Mouse (Mus musculus): ENCODE measurements around the gene Slc4a1. TPM values are rescaled to one million over a fixed set of nuclear protein-coding genes. Genes with fewer than 3 reads are reported as not detected.

Slc4a1 gene
- total and polyA plus RNA-seq, 2 experiments from 2014 or later: 0.27 to 1.1 TPM

GRCm38 (mm10) chr11:102367504-102368280, 1.7 kb upstream of the Slc4a1 start:
- Histone ChIP-seq H3K27ac (ENCODE audit: low read depth, low read length) (no peak overlapping the region), H3K27me3 (ENCODE audit: insufficient read depth, low read length) (no peaks in the 10 kb centered on the region), H3K9ac (replicated peaks; ENCODE audit: low read length, poor library complexity, severe bottlenecking) (no peak overlapping the region), H3K9me3 (ENCODE audit: low read length) (no peaks in the 10 kb centered on the region), H3K4me2 (ENCODE audit: low read depth, low read length, poor library complexity, severe bottlenecking) (no peak overlapping the region), H3K4me3 (ENCODE audit: low read depth, low read length) (no peak overlapping the region), H3K36me3 (ENCODE audit: insufficient read depth, low read length) (no peaks in the 10 kb centered on the region), H3K4me1 (ENCODE audit: insufficient read depth, low read length) (no peaks in the 10 kb centered on the region)
- DNase-seq (ENCODE audit: low spot score): no peak
- no peak for ATAC-seq (ENCODE audit: low FRiP score)
- 80% methylated on average over 9 of the region's 9 CpGs for WGBS
- no peak for TF ChIP-seq CTCF (IDR thresholded peaks at IDR 0.05)

GRCm38 (mm10) chr11:102365699-102366098, 304 bp downstream of the Slc4a1 start:
- no peak for ATAC-seq (ENCODE audit: low FRiP score)
- no peak overlapping the region for H3K4me3 ChIP-seq (ENCODE audit: low read depth, low read length)
- no peak overlapping the region for H3K27ac ChIP-seq (ENCODE audit: low read depth, low read length)
- no peaks in the 10 kb centered on the region for H3K27me3 ChIP-seq (ENCODE audit: insufficient read depth, low read length)
- H3K9me3 ChIP-seq (ENCODE audit: low read length): no peaks in the 10 kb centered on the region
- H3K9ac ChIP-seq (replicated peaks; ENCODE audit: low read length, poor library complexity, severe bottlenecking): no peak overlapping the region
- no peak for DNase-seq (ENCODE audit: low spot score)
- WGBS: 72% methylated on average over 4 of the region's 4 CpGs
- H3K4me2 ChIP-seq (ENCODE audit: low read depth, low read length, poor library complexity, severe bottlenecking): no peak overlapping the region
- H3K36me3 ChIP-seq (ENCODE audit: insufficient read depth, low read length): no peaks in the 10 kb centered on the region
- TF ChIP-seq CTCF (IDR thresholded peaks at IDR 0.05): no peak
- H3K4me1 ChIP-seq (ENCODE audit: insufficient read depth, low read length): no peaks in the 10 kb centered on the region

GRCm38 (mm10) chr11:102364570-102365371, 1.2 kb downstream of the Slc4a1 start:
- Histone ChIP-seq H3K4me1 (ENCODE audit: insufficient read depth, low read length) (no peaks in the 10 kb centered on the region), H3K4me2 (ENCODE audit: low read depth, low read length, poor library complexity, severe bottlenecking) (no peak overlapping the region), H3K4me3 (ENCODE audit: low read depth, low read length) (no peak overlapping the region), H3K9me3 (ENCODE audit: low read length) (no peaks in the 10 kb centered on the region), H3K27ac (ENCODE audit: low read depth, low read length) (no peak overlapping the region), H3K36me3 (ENCODE audit: insufficient read depth, low read length) (no peaks in the 10 kb centered on the region), H3K27me3 (ENCODE audit: insufficient read depth, low read length) (no peaks in the 10 kb centered on the region), H3K9ac (replicated peaks; ENCODE audit: low read length, poor library complexity, severe bottlenecking) (no peak overlapping the region)
- WGBS: 74% methylated on average over 14 of the region's 14 CpGs
- ATAC-seq (ENCODE audit: low FRiP score): no peak
- no peak for DNase-seq (ENCODE audit: low spot score)
- no peak for TF ChIP-seq CTCF (IDR thresholded peaks at IDR 0.05)

GRCm38 (mm10) chr11:102363623-102364022, 2.4 kb downstream of the Slc4a1 start:
- Histone ChIP-seq H3K9me3 (ENCODE audit: low read length) (no peaks in the 10 kb centered on the region), H3K36me3 (ENCODE audit: insufficient read depth, low read length) (no peaks in the 10 kb centered on the region), H3K4me3 (ENCODE audit: low read depth, low read length) (no peak overlapping the region), H3K27me3 (ENCODE audit: insufficient read depth, low read length) (no peaks in the 10 kb centered on the region), H3K9ac (replicated peaks; ENCODE audit: low read length, poor library complexity, severe bottlenecking) (no peak overlapping the region), H3K4me1 (ENCODE audit: insufficient read depth, low read length) (no peaks in the 10 kb centered on the region), H3K4me2 (ENCODE audit: low read depth, low read length, poor library complexity, severe bottlenecking) (no peak overlapping the region), H3K27ac (ENCODE audit: low read depth, low read length) (no peak overlapping the region)
- WGBS: 70% methylated on average over 2 of the region's 2 CpGs
- ATAC-seq (ENCODE audit: low FRiP score) (no peak), DNase-seq (ENCODE audit: low spot score) (no peak)
- no peak for TF ChIP-seq CTCF (IDR thresholded peaks at IDR 0.05)

GRCm38 (mm10) chr11:102361776-102362495, 4.1 kb downstream of the Slc4a1 start:
- no peak overlapping the region for H3K9ac ChIP-seq (replicated peaks; ENCODE audit: low read length, poor library complexity, severe bottlenecking)
- no peak overlapping the region for H3K4me3 ChIP-seq (ENCODE audit: low read depth, low read length)
- H3K9me3 ChIP-seq (ENCODE audit: low read length): no peaks in the 10 kb centered on the region
- H3K4me1 ChIP-seq (ENCODE audit: insufficient read depth, low read length): no peaks in the 10 kb centered on the region
- ATAC-seq (ENCODE audit: low FRiP score): no peak
- no peak for DNase-seq (ENCODE audit: low spot score)
- H3K27me3 ChIP-seq (ENCODE audit: insufficient read depth, low read length): no peaks in the 10 kb centered on the region
- no peak for TF ChIP-seq CTCF (IDR thresholded peaks at IDR 0.05)
- H3K36me3 ChIP-seq (ENCODE audit: insufficient read depth, low read length): no peaks in the 10 kb centered on the region
- no peak overlapping the region for H3K27ac ChIP-seq (ENCODE audit: low read depth, low read length)
- WGBS: 88% methylated on average over 8 of the region's 8 CpGs
- no peak overlapping the region for H3K4me2 ChIP-seq (ENCODE audit: low read depth, low read length, poor library complexity, severe bottlenecking)
